Mouse (Mus musculus) megakaryocyte, embryonic 14.5 days (primary cell): ENCODE data around the gene Mycbpap.

ENCODE experiments used
- FLI1 ChIP-seq: IDR thresholded peaks from 2 replicates; pipeline ENCODE4 v1.6.1; 2012; ENCODE audit warnings: low read length, inconsistent platforms, mixed read lengths
- GATA1 ChIP-seq: IDR thresholded peaks from 3 replicates; pipeline ENCODE4 v1.6.1; 2012; ENCODE audit warnings: mixed read lengths, low read length, inconsistent platforms, borderline replicate concordance

DNA sequence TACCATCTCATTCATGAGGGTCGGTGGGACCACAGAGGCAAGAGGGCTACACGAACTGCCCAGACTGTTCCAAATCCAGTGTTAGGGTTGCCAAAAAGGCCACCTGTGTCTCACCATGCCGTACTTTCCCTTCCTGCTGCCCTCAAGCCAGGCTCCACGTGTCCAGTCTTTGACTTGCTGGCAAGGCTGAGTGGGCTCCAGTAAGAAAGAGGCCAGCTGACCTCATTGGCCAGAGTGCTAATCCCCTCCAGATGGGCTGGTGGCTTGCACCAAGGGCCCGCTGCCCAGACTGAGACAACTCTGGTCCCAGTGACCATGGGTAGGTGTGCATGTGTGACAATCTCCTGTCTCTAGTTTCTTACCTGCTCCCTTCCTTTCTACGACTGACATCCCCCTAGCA, 43.9 kb downstream of the Mycbpap start:
- no peak for TF ChIP-seq FLI1
- TF ChIP-seq GATA1, result no peak
